Mouse (Mus musculus): Measurements from ENCODE around the gene Xcr1. TPM values are rescaled to one million over a fixed set of nuclear protein-coding genes. Genes with fewer than 3 reads are reported as not detected.

Xcr1 gene
- polyA plus RNA-seq, 1 experiment from 2014 or later = 0.04 TPM

GRCm38 (mm10) chr9:123851062-123851712 lies 10.6 kb downstream of the Xcr1 start:
- Histone ChIP-seq H3K36me3 (ENCODE audit: control insufficient read depth, insufficient read depth, low read length) (no peaks in the 10 kb centered on the region), H3K9ac (ENCODE audit: low read depth, low read length) (peak overlapping the region; percentile 78), H3K4me3 (ENCODE audit: low read length) (peak overlapping the region; percentile 85), H3K9me3 (ENCODE audit: control insufficient read depth, low read length) (no peaks in the 10 kb centered on the region), H3K27me3 (replicated peaks; ENCODE audit: control insufficient read depth, insufficient read depth, low read length) (no peaks in the 10 kb centered on the region), H3K4me1 (ENCODE audit: control insufficient read depth, insufficient read depth, low read depth, low read length) (peaks cover 12% of the 10 kb centered on the region), H3K27ac (ENCODE audit: low read depth, low read length) (peak overlapping the region; percentile 90), H3K4me2 (ENCODE audit: low read length) (peak overlapping the region; percentile 93)
- peak; percentile 83 for ATAC-seq
- under 1% methylated on average over 27 of the region's 27 CpGs for WGBS

DNA sequence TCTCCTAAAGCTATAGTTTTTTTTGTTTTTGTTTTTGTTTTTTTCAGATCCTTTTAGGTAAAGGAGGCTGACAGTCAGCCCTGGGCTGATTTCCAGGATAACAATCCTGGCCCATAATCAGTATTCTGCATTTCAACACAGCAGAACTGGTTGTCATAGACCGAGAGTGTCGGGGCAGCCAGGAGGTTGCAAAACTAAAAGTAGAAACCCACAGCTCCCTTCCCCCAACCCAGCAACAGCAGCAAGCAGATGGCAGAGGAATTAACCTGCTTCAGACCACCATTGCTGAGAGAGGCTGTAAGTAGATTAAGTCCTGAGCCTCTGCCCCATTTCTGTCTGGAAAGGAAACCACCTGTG lies 11.1 kb downstream of the Xcr1 start:
- peak overlapping the region; percentile 93 for H3K4me2 ChIP-seq (ENCODE audit: low read length)
- no peaks in the 10 kb centered on the region for H3K9me3 ChIP-seq (ENCODE audit: control insufficient read depth, low read length)
- WGBS = 20% methylated on average over 2 of the region's 2 CpGs
- H3K36me3 ChIP-seq (ENCODE audit: control insufficient read depth, insufficient read depth, low read length) = no peaks in the 10 kb centered on the region
- H3K27ac ChIP-seq (ENCODE audit: low read depth, low read length) = peak overlapping the region; percentile 90; the same call in 1 of the 2 replicates
- peaks cover 12% of the 10 kb centered on the region for H3K4me1 ChIP-seq (ENCODE audit: control insufficient read depth, insufficient read depth, low read depth, low read length)
- peak overlapping the region; percentile 85 for H3K4me3 ChIP-seq (ENCODE audit: low read length)
- H3K27me3 ChIP-seq (replicated peaks; ENCODE audit: control insufficient read depth, insufficient read depth, low read length) = no peaks in the 10 kb centered on the region
- ATAC-seq = 0 out of 2 replicates have a peak, but pooled peaks have one; percentile 0
- peak overlapping the region; percentile 78; the same call in 1 of the 2 replicates for H3K9ac ChIP-seq (ENCODE audit: low read depth, low read length)

- H3K4me3 ChIP-seq (ENCODE audit: low read length) = no peak overlapping the region; the same call in 1 of the 2 replicates
- H3K9ac ChIP-seq (ENCODE audit: low read depth, low read length) = no peak overlapping the region; the same call in 1 of the 2 replicates
- ATAC-seq = no peak
- H3K9me3 ChIP-seq (ENCODE audit: control insufficient read depth, low read length) = no peaks in the 10 kb centered on the region
- H3K4me2 ChIP-seq (ENCODE audit: low read length) = no peak overlapping the region; the same call in 1 of the 2 replicates
- 79% methylated on average over 2 of the region's 2 CpGs for WGBS
- no peaks in the 10 kb centered on the region for H3K36me3 ChIP-seq (ENCODE audit: control insufficient read depth, insufficient read depth, low read length)
- peak overlapping the region; percentile 29; the same call in 1 of the 2 replicates for H3K27ac ChIP-seq (ENCODE audit: low read depth, low read length)
- H3K27me3 ChIP-seq (replicated peaks; ENCODE audit: control insufficient read depth, insufficient read depth, low read length) = no peaks in the 10 kb centered on the region
- H3K4me1 ChIP-seq (ENCODE audit: control insufficient read depth, insufficient read depth, low read depth, low read length) = peaks cover 12% of the 10 kb centered on the region
Observed at GRCm38 (mm10) chr9:123849976-123850695, 11.7 kb downstream of the Xcr1 start.

DNA sequence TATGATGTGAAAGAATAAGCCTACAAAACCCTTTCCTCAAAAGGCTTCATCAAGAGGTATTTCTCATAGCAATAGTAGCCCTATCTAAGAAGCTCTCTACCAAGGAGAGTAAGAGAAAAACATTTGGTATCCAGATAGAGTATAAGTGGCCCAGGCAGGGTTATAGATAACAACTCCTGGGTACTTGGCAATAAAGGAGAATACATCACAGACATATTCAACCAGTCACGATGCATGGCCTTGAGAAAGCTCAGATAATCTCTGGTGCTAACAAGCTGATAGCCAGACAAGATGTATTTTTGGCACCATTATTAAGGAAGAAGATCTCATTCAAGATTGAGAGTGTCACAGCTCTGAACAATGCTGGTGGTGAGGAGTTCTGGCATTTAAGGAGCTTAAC lies 15.3 kb downstream of the Xcr1 start:
- Histone ChIP-seq H3K4me2 (ENCODE audit: low read length) (no peak overlapping the region), H3K4me3 (ENCODE audit: low read length) (no peak overlapping the region), H3K27ac (ENCODE audit: low read depth, low read length) (no peak overlapping the region), H3K36me3 (ENCODE audit: control insufficient read depth, insufficient read depth, low read length) (no peaks in the 10 kb centered on the region), H3K9ac (ENCODE audit: low read depth, low read length) (no peak overlapping the region), H3K27me3 (replicated peaks; ENCODE audit: control insufficient read depth, insufficient read depth, low read length) (no peaks in the 10 kb centered on the region), H3K4me1 (ENCODE audit: control insufficient read depth, insufficient read depth, low read depth, low read length) (peaks cover 9% of the 10 kb centered on the region), H3K9me3 (ENCODE audit: control insufficient read depth, low read length) (no peaks in the 10 kb centered on the region)
- 89% methylated on average over 1 of the region's 1 CpGs for WGBS
- ATAC-seq = no peak

GRCm38 (mm10) chr9:123845120-123845519 lies 16.7 kb downstream of the Xcr1 start:
- ATAC-seq = no peak
- Histone ChIP-seq H3K9me3 (ENCODE audit: control insufficient read depth, low read length) (no peaks in the 10 kb centered on the region), H3K36me3 (ENCODE audit: control insufficient read depth, insufficient read depth, low read length) (peaks cover 1% of the 10 kb centered on the region; the same call in 1 of the 2 replicates), H3K4me2 (ENCODE audit: low read length) (no peak overlapping the region), H3K27ac (ENCODE audit: low read depth, low read length) (no peak overlapping the region), H3K4me1 (ENCODE audit: control insufficient read depth, insufficient read depth, low read depth, low read length) (peaks cover 2% of the 10 kb centered on the region), H3K27me3 (replicated peaks; ENCODE audit: control insufficient read depth, insufficient read depth, low read length) (no peaks in the 10 kb centered on the region), H3K9ac (ENCODE audit: low read depth, low read length) (no peak overlapping the region), H3K4me3 (ENCODE audit: low read length) (no peak overlapping the region)
- 71% methylated on average over 3 of the region's 3 CpGs for WGBS

- H3K4me1 ChIP-seq (ENCODE audit: control insufficient read depth, insufficient read depth, low read depth, low read length) = no peaks in the 10 kb centered on the region
- no peak for ATAC-seq
- no peaks in the 10 kb centered on the region for H3K9me3 ChIP-seq (ENCODE audit: control insufficient read depth, low read length)
- H3K4me3 ChIP-seq (ENCODE audit: low read length) = no peak overlapping the region
- no peak overlapping the region for H3K27ac ChIP-seq (ENCODE audit: low read depth, low read length)
- no peak overlapping the region for H3K9ac ChIP-seq (ENCODE audit: low read depth, low read length)
- no peaks in the 10 kb centered on the region for H3K27me3 ChIP-seq (replicated peaks; ENCODE audit: control insufficient read depth, insufficient read depth, low read length)
- WGBS = 87% methylated on average over 3 of the region's 3 CpGs
- peaks cover 5% of the 10 kb centered on the region; the same call in 1 of the 2 replicates for H3K36me3 ChIP-seq (ENCODE audit: control insufficient read depth, insufficient read depth, low read length)
- no peak overlapping the region for H3K4me2 ChIP-seq (ENCODE audit: low read length)
Observed at GRCm38 (mm10) chr9:123844468-123844867, 17.4 kb downstream of the Xcr1 start.

- H3K27me3 ChIP-seq (replicated peaks; ENCODE audit: control insufficient read depth, insufficient read depth, low read length) = no peaks in the 10 kb centered on the region
- H3K36me3 ChIP-seq (ENCODE audit: control insufficient read depth, insufficient read depth, low read length) = peaks cover 12% of the 10 kb centered on the region
- H3K4me2 ChIP-seq (ENCODE audit: low read length) = no peak overlapping the region
- 89% methylated on average over 6 of the region's 6 CpGs for WGBS
- no peak overlapping the region for H3K4me3 ChIP-seq (ENCODE audit: low read length)
- no peak overlapping the region for H3K27ac ChIP-seq (ENCODE audit: low read depth, low read length)
- no peaks in the 10 kb centered on the region for H3K4me1 ChIP-seq (ENCODE audit: control insufficient read depth, insufficient read depth, low read depth, low read length)
- ATAC-seq = no peak
- no peaks in the 10 kb centered on the region for H3K9me3 ChIP-seq (ENCODE audit: control insufficient read depth, low read length)
- H3K9ac ChIP-seq (ENCODE audit: low read depth, low read length) = no peak overlapping the region
Observed at GRCm38 (mm10) chr9:123840243-123840642, 21.6 kb downstream of the Xcr1 start.

DNA sequence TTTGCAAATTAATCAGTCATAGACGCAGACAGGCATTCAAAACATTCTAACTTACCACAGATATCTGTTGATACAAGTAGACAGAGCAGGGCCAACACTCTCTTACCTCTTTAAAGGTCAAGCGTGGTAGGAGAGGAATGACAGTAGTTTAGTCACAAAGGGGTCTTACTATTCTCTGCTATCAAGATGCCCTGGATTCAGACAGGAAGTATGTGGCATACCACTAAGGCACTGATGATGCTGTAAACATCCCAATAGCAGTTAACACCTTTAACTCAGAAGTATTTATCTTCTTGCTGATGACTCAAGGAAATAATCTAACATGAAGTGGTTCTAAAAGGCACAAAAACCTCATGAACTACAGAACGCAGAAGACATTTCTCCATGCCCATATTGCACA lies 26.0 kb downstream of the Xcr1 start:
- WGBS = 92% methylated on average over 3 of the region's 3 CpGs
- ATAC-seq = no peak

DNA sequence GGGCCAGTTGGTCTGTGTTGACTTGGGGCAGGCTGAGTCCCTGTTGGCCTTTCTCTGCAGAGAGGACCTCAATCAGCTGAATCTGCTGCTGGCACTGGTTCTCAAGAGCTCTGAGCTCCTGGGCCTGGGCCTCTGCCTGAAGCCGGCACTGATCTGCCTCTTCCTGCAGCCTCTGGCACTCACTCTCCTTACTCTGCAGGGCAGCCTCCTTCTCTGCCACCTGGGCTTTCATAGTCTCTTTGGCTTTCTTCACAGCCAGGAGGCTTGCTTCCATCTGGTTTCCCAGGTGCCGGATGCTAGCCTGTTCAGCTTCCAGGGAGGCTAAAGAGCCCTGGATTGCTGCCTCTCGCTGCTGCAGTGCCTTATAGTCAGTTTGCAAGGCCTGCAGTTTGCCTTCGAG lies 32.9 kb downstream of the Xcr1 start:
- Histone ChIP-seq H3K27me3 (replicated peaks; ENCODE audit: control insufficient read depth, insufficient read depth, low read length) (no peaks in the 10 kb centered on the region), H3K36me3 (ENCODE audit: control insufficient read depth, insufficient read depth, low read length) (peaks cover 23% of the 10 kb centered on the region), H3K4me2 (ENCODE audit: low read length) (no peak overlapping the region), H3K4me3 (ENCODE audit: low read length) (no peak overlapping the region), H3K4me1 (ENCODE audit: control insufficient read depth, insufficient read depth, low read depth, low read length) (no peaks in the 10 kb centered on the region), H3K9ac (ENCODE audit: low read depth, low read length) (no peak overlapping the region), H3K27ac (ENCODE audit: low read depth, low read length) (no peak overlapping the region), H3K9me3 (ENCODE audit: control insufficient read depth, low read length) (no peaks in the 10 kb centered on the region)
- ATAC-seq = no peak
- WGBS = 92% methylated on average over 4 of the region's 4 CpGs

More for the DNA sequence above, 26.0 kb downstream of the Xcr1 start:
- no peak overlapping the region for H3K4me3 ChIP-seq (ENCODE audit: low read length)
- no peaks in the 10 kb centered on the region for H3K4me1 ChIP-seq (ENCODE audit: control insufficient read depth, insufficient read depth, low read depth, low read length)
- no peak overlapping the region for H3K4me2 ChIP-seq (ENCODE audit: low read length)
- H3K27me3 ChIP-seq (replicated peaks; ENCODE audit: control insufficient read depth, insufficient read depth, low read length) = no peaks in the 10 kb centered on the region
- H3K9ac ChIP-seq (ENCODE audit: low read depth, low read length) = no peak overlapping the region
- peaks cover 18% of the 10 kb centered on the region for H3K36me3 ChIP-seq (ENCODE audit: control insufficient read depth, insufficient read depth, low read length)
- H3K9me3 ChIP-seq (ENCODE audit: control insufficient read depth, low read length) = no peaks in the 10 kb centered on the region
- H3K27ac ChIP-seq (ENCODE audit: low read depth, low read length) = no peak overlapping the region

Measured in hindbrain, embryonic 16.5 days (tissue).